Mouse (Mus musculus) forebrain, postnatal 0 days (tissue): Measurements from ENCODE around the gene Bicral. TPM values are rescaled to one million over a fixed set of nuclear protein-coding genes. Genes with fewer than 3 reads are reported as not detected.

Experiments used
- ATAC-seq: fragments of 200-750 bp; cut with Nextera tagmentation; 2 replicates; pipeline ENCODE4 v1.8.0; 2017; ENCODE audit warnings: mild to moderate bottlenecking, moderate library complexity
- DNase-seq: peaks from one replicate; pipeline ENCODE4 v3.0.0-alpha.2; 2015
- H3K27ac ChIP-seq: fragments of 300-500 bp; sonication (generic); 2 replicates; pipeline ENCODE4 v1.5.1; 2014; ENCODE audit warnings: low read depth, mild to moderate bottlenecking, antibody characterized with exemption, low read length, moderate library complexity, mixed read lengths
- H3K27me3 ChIP-seq: fragments of 300-500 bp; sonication (generic); 2 replicates; pipeline ENCODE4 v1.6.1; 2014; ENCODE audit warnings: mild to moderate bottlenecking, low read length, mixed read lengths; ENCODE audit not compliant: insufficient read depth
- H3K36me3 ChIP-seq: fragments of 300-500 bp; sonication (generic); 2 replicates; pipeline ENCODE4 v1.6.1; 2014; ENCODE audit warnings: mild to moderate bottlenecking, moderate library complexity; ENCODE audit not compliant: insufficient read depth
- H3K4me1 ChIP-seq: fragments of 300-500 bp; sonication (generic); 2 replicates; pipeline ENCODE4 v1.6.1; 2014; ENCODE audit warnings: antibody characterized with exemption; ENCODE audit not compliant: insufficient read depth
- H3K4me2 ChIP-seq: fragments of 300-500 bp; sonication (generic); 2 replicates; pipeline ENCODE4 v1.6.1; 2014; ENCODE audit warnings: low read depth, mild to moderate bottlenecking, moderate library complexity
- H3K4me3 ChIP-seq: fragments of 300-500 bp; sonication (generic); 2 replicates; pipeline ENCODE4 v1.5.1; 2014; ENCODE audit warnings: low read depth, low read length, mixed read lengths
- H3K9ac ChIP-seq: fragments of 300-500 bp; sonication (generic); 2 replicates; pipeline ENCODE4 v1.6.1; 2014; ENCODE audit warnings: mild to moderate bottlenecking
- H3K9me3 ChIP-seq: fragments of 300-500 bp; sonication (generic); 2 replicates; pipeline ENCODE4 v1.6.1; 2016; ENCODE audit warnings: low read length
- CTCF ChIP-seq: sonication (generic); IDR thresholded peaks from 2 replicates; pipeline ENCODE4 v1.5.1; 2016; ENCODE audit warnings: antibody characterized with exemption, control low read depth, low read depth
- WGBS: fragments of 180-500 bp; shearing (Covaris S2); extraction: QIAGEN DNeasy Blood & Tissue Kit; methylation state at CpG from one replicate; pipeline ENCODE4 v1.1.7; 2014; 5-methylcytosine and 5-hydroxymethylcytosine counted together
- polyA plus RNA-seq: library from polyadenylated mRNA; unstranded; fragments of >200 nt; fragmentation: Nextera tagmentation; extraction: Ambion mirVana; gene quantifications from 2 replicates; pipeline ENCODE4 v1.2.1, GENCODE M21; 2015
- total RNA-seq: library from RNA; depleted of rRNA; stranded (reverse); fragments of >200 nt; gene quantifications from 2 replicates; pipeline ENCODE4 v1.2.3, GENCODE M21; 2014

Bicral gene
- total and polyA plus RNA-seq, 2 experiments from 2014 or later: 6.7 to 36.7 TPM

- no peak for DNase-seq
- Histone ChIP-seq H3K9ac (no peak overlapping the region), H3K27ac (no peak overlapping the region), H3K36me3 (0 out of 2 replicates have a peak, but pooled peaks cover 8% of the 10 kb centered on the region), H3K9me3 (no peaks in the 10 kb centered on the region), H3K4me1 (no peaks in the 10 kb centered on the region), H3K27me3 (no peaks in the 10 kb centered on the region), H3K4me2 (no peak overlapping the region), H3K4me3 (no peak overlapping the region)
- no peak for ATAC-seq
- WGBS: 94% methylated on average over 9 of the region's 9 CpGs
- TF ChIP-seq CTCF: no peak
Measured at GRCm38 (mm10) chr17:46883107-46883506, 24.8 kb upstream of the Bicral start.

- no peak for TF ChIP-seq CTCF
- ATAC-seq: no peak
- WGBS: 67% methylated on average over 6 of the region's 6 CpGs
Measured at GRCm38 (mm10) chr17:46881728-46882127, 23.4 kb upstream of the Bicral start.

GRCm38 (mm10) chr17:46880322-46880721 lies 22.0 kb upstream of the Bicral start:
- no peak for TF ChIP-seq CTCF
- H3K9ac ChIP-seq: no peak overlapping the region
- 69% methylated on average over 2 of the region's 2 CpGs for WGBS
- no peak overlapping the region for H3K4me3 ChIP-seq
- no peaks in the 10 kb centered on the region for H3K9me3 ChIP-seq
- no peak overlapping the region for H3K27ac ChIP-seq
- ATAC-seq: no peak
- H3K36me3 ChIP-seq: 0 out of 2 replicates have a peak, but pooled peaks cover 8% of the 10 kb centered on the region
- no peaks in the 10 kb centered on the region for H3K27me3 ChIP-seq
- no peaks in the 10 kb centered on the region for H3K4me1 ChIP-seq
- DNase-seq: no peak
- H3K4me2 ChIP-seq: no peak overlapping the region

More at GRCm38 (mm10) chr17:46881728-46882127, 23.4 kb upstream of the Bicral start:
- Histone ChIP-seq H3K27me3 (no peaks in the 10 kb centered on the region), H3K36me3 (0 out of 2 replicates have a peak, but pooled peaks cover 8% of the 10 kb centered on the region), H3K9me3 (no peaks in the 10 kb centered on the region), H3K27ac (no peak overlapping the region), H3K4me3 (no peak overlapping the region), H3K4me2 (no peak overlapping the region), H3K9ac (no peak overlapping the region), H3K4me1 (no peaks in the 10 kb centered on the region)
- no peak for DNase-seq

GRCm38 (mm10) chr17:46879841-46880311 lies 21.6 kb upstream of the Bicral start:
- no peak overlapping the region for H3K4me2 ChIP-seq
- H3K4me1 ChIP-seq: no peaks in the 10 kb centered on the region
- ATAC-seq (peak; percentile 29; the same call in 1 of the 2 replicates), DNase-seq (no peak)
- no peaks in the 10 kb centered on the region for H3K9me3 ChIP-seq
- H3K36me3 ChIP-seq: 0 out of 2 replicates have a peak, but pooled peaks cover 8% of the 10 kb centered on the region
- no peak overlapping the region for H3K9ac ChIP-seq
- H3K27ac ChIP-seq: no peak overlapping the region
- WGBS: 39% methylated on average over 14 of the region's 14 CpGs
- H3K27me3 ChIP-seq: no peaks in the 10 kb centered on the region
- no peak overlapping the region for H3K4me3 ChIP-seq
- TF ChIP-seq CTCF: no peak

- no peak overlapping the region for H3K4me2 ChIP-seq
- ATAC-seq (no peak), DNase-seq (no peak)
- 87% methylated on average over 5 of the region's 5 CpGs for WGBS
- H3K4me1 ChIP-seq: no peaks in the 10 kb centered on the region
- no peak overlapping the region for H3K9ac ChIP-seq
- TF ChIP-seq CTCF: no peak
- no peak overlapping the region for H3K4me3 ChIP-seq
- H3K36me3 ChIP-seq: no peaks in the 10 kb centered on the region
- H3K27ac ChIP-seq: no peak overlapping the region
- no peaks in the 10 kb centered on the region for H3K9me3 ChIP-seq
- no peaks in the 10 kb centered on the region for H3K27me3 ChIP-seq
Measured at GRCm38 (mm10) chr17:46877061-46877460, 18.8 kb upstream of the Bicral start.

GRCm38 (mm10) chr17:46876371-46876950 lies 18.2 kb upstream of the Bicral start:
- no peaks in the 10 kb centered on the region for H3K36me3 ChIP-seq
- no peak for TF ChIP-seq CTCF
- H3K4me2 ChIP-seq: no peak overlapping the region
- H3K9ac ChIP-seq: no peak overlapping the region
- no peaks in the 10 kb centered on the region for H3K4me1 ChIP-seq
- DNase-seq (no peak), ATAC-seq (no peak)
- no peaks in the 10 kb centered on the region for H3K27me3 ChIP-seq
- no peak overlapping the region for H3K27ac ChIP-seq
- H3K4me3 ChIP-seq: no peak overlapping the region
- WGBS: 80% methylated on average over 8 of the region's 8 CpGs
- H3K9me3 ChIP-seq: no peaks in the 10 kb centered on the region

GRCm38 (mm10) chr17:46875626-46876025 lies 17.3 kb upstream of the Bicral start:
- 66% methylated on average over 3 of the region's 3 CpGs for WGBS
- Histone ChIP-seq H3K9ac (no peak overlapping the region), H3K27ac (no peak overlapping the region), H3K4me2 (no peak overlapping the region), H3K9me3 (no peaks in the 10 kb centered on the region), H3K4me1 (no peaks in the 10 kb centered on the region), H3K27me3 (no peaks in the 10 kb centered on the region), H3K4me3 (no peak overlapping the region), H3K36me3 (no peaks in the 10 kb centered on the region)
- TF ChIP-seq CTCF: 0 out of 2 replicates have a peak, but pooled peaks have one; percentile 23
- DNase-seq (no peak), ATAC-seq (no peak)
